Mouse (Mus musculus): Measurements from ENCODE around the gene Hoxb5. TPM values are rescaled to one million over a fixed set of nuclear protein-coding genes. Genes with fewer than 3 reads are reported as not detected.
A peak's percentile ranks its signal among the peaks of the same experiment; 100 is the strongest.

Hoxb5 gene
- polyA plus RNA-seq, 1 experiment from 2014 or later = 5.5 TPM

- DNase-seq (ENCODE audit: low spot score) = no peak
- Histone ChIP-seq H3K4me3 (peak overlapping the region; percentile 26; the same call in 1 of the 2 replicates), H3K27me3 (ENCODE audit: low read depth, poor library complexity, severe bottlenecking) (peaks cover 94% of the 10 kb centered on the region), H3K36me3 (peaks cover 15% of the 10 kb centered on the region; the same call in 1 of the 2 replicates), H3K4me1 (peaks cover 88% of the 10 kb centered on the region), H3K9me3 (replicated peaks) (no peaks in the 10 kb centered on the region), H3K27ac (peak overlapping the region; percentile 78)
- 9% methylated on average over 4 of the region's 4 CpGs for WGBS
These were observed 44.6 kb downstream of the Hoxb5 start for GRCm38 (mm10) chr11:96347717-96348116.

GRCm38 (mm10) chr11:96348141-96348928, 45.2 kb downstream of the Hoxb5 start:
- Histone ChIP-seq H3K4me1 (peaks cover 89% of the 10 kb centered on the region), H3K4me3 (peak overlapping the region; percentile 26), H3K27me3 (ENCODE audit: low read depth, poor library complexity, severe bottlenecking) (peaks cover 92% of the 10 kb centered on the region), H3K27ac (peak overlapping the region; percentile 78), H3K9me3 (replicated peaks) (no peaks in the 10 kb centered on the region), H3K36me3 (peaks cover 15% of the 10 kb centered on the region; the same call in 1 of the 2 replicates)
- DNase-seq (ENCODE audit: low spot score) = peak; percentile 71
- 3% methylated on average over 21 of the region's 21 CpGs for WGBS

GRCm38 (mm10) chr11:96348988-96349387, 45.9 kb downstream of the Hoxb5 start:
- no peak for DNase-seq (ENCODE audit: low spot score)
- H3K27ac ChIP-seq = peak overlapping the region; percentile 78; the same call in 1 of the 2 replicates

GRCm38 (mm10) chr11:96349491-96350340, 46.6 kb downstream of the Hoxb5 start:
- 2% methylated on average over 14 of the region's 14 CpGs for WGBS
- peak overlapping the region; percentile 26 for H3K4me3 ChIP-seq
- H3K4me1 ChIP-seq = peaks cover 89% of the 10 kb centered on the region
- peak overlapping the region; percentile 63 for H3K27ac ChIP-seq
- DNase-seq (ENCODE audit: low spot score) = peak; percentile 71
- H3K36me3 ChIP-seq = peaks cover 8% of the 10 kb centered on the region; the same call in 1 of the 2 replicates
- no peaks in the 10 kb centered on the region for H3K9me3 ChIP-seq (replicated peaks)
- H3K27me3 ChIP-seq (ENCODE audit: low read depth, poor library complexity, severe bottlenecking) = peaks cover 85% of the 10 kb centered on the region

More at GRCm38 (mm10) chr11:96348988-96349387, 45.9 kb downstream of the Hoxb5 start:
- no peaks in the 10 kb centered on the region for H3K9me3 ChIP-seq (replicated peaks)
- peak overlapping the region; percentile 26 for H3K4me3 ChIP-seq
- 8% methylated on average over 3 of the region's 3 CpGs for WGBS
- peaks cover 15% of the 10 kb centered on the region; the same call in 1 of the 2 replicates for H3K36me3 ChIP-seq
- H3K4me1 ChIP-seq = peaks cover 89% of the 10 kb centered on the region
- peaks cover 89% of the 10 kb centered on the region for H3K27me3 ChIP-seq (ENCODE audit: low read depth, poor library complexity, severe bottlenecking)

GRCm38 (mm10) chr11:96350341-96350624, 47.1 kb downstream of the Hoxb5 start, which contains the start of gene Hoxb2:
TSS of gene Hoxb2 (plus strand) at chr11:96350525.
- Histone ChIP-seq H3K27ac (peak within 1 kb of the TSS; percentile 94), H3K4me3 (peak within 1 kb of the TSS; percentile 63), H3K27me3 (ENCODE audit: low read depth, poor library complexity, severe bottlenecking) (peaks cover 80% of the 10 kb centered on the region), H3K9me3 (replicated peaks) (no peaks in the 10 kb centered on the region), H3K4me1 (peaks cover 88% of the 10 kb centered on the region), H3K36me3 (peaks cover 7% of the 10 kb centered on the region; the same call in 1 of the 2 replicates)
- no peak for DNase-seq (ENCODE audit: low spot score)
- WGBS = 1% methylated on average over 2 of the region's 2 CpGs

GRCm38 (mm10) chr11:96350791-96351190, 47.7 kb downstream of the Hoxb5 start:
- H3K36me3 ChIP-seq = peaks cover 5% of the 10 kb centered on the region; the same call in 1 of the 2 replicates
- DNase-seq (ENCODE audit: low spot score) = peak; percentile 50
- peak overlapping the region; percentile 63 for H3K4me3 ChIP-seq
- H3K4me1 ChIP-seq = peaks cover 83% of the 10 kb centered on the region
- H3K27ac ChIP-seq = peak overlapping the region; percentile 94
- 7% methylated on average over 2 of the region's 2 CpGs for WGBS
- no peaks in the 10 kb centered on the region for H3K9me3 ChIP-seq (replicated peaks)
- H3K27me3 ChIP-seq (ENCODE audit: low read depth, poor library complexity, severe bottlenecking) = peaks cover 77% of the 10 kb centered on the region

GRCm38 (mm10) chr11:96351312-96351711, 48.2 kb downstream of the Hoxb5 start:
- peak; percentile 75 for DNase-seq (ENCODE audit: low spot score)
- WGBS = 2% methylated on average over 11 of the region's 11 CpGs
- no peaks in the 10 kb centered on the region for H3K9me3 ChIP-seq (replicated peaks)
- no peaks in the 10 kb centered on the region; the same call in 1 of the 2 replicates for H3K36me3 ChIP-seq
- peaks cover 77% of the 10 kb centered on the region for H3K27me3 ChIP-seq (ENCODE audit: low read depth, poor library complexity, severe bottlenecking)
- peak overlapping the region; percentile 63 for H3K4me3 ChIP-seq
- peaks cover 80% of the 10 kb centered on the region for H3K4me1 ChIP-seq
- peak overlapping the region; percentile 94 for H3K27ac ChIP-seq

- WGBS = under 1% methylated on average over 22 of the region's 22 CpGs
These were observed 48.7 kb downstream of the Hoxb5 start for GRCm38 (mm10) chr11:96351831-96352230.

GRCm38 (mm10) chr11:96352691-96353521, 49.8 kb downstream of the Hoxb5 start:
- Histone ChIP-seq H3K9me3 (replicated peaks) (no peaks in the 10 kb centered on the region), H3K4me3 (peak overlapping the region; percentile 63), H3K27ac (peak overlapping the region; percentile 94), H3K4me1 (peaks cover 74% of the 10 kb centered on the region), H3K36me3 (no peaks in the 10 kb centered on the region), H3K27me3 (ENCODE audit: low read depth, poor library complexity, severe bottlenecking) (peaks cover 80% of the 10 kb centered on the region)
- peak; percentile 80 for DNase-seq (ENCODE audit: low spot score)
- WGBS = under 1% methylated on average over 75 of the region's 75 CpGs

More at GRCm38 (mm10) chr11:96351831-96352230, 48.7 kb downstream of the Hoxb5 start:
- DNase-seq (ENCODE audit: low spot score) = peak; percentile 78
- H3K36me3 ChIP-seq = no peaks in the 10 kb centered on the region
- H3K27ac ChIP-seq = peak overlapping the region; percentile 94
- peaks cover 77% of the 10 kb centered on the region for H3K27me3 ChIP-seq (ENCODE audit: low read depth, poor library complexity, severe bottlenecking)
- H3K4me1 ChIP-seq = peaks cover 77% of the 10 kb centered on the region
- H3K9me3 ChIP-seq (replicated peaks) = no peaks in the 10 kb centered on the region
- peak overlapping the region; percentile 63 for H3K4me3 ChIP-seq

- H3K9me3 ChIP-seq (replicated peaks) = no peaks in the 10 kb centered on the region
- DNase-seq (ENCODE audit: low spot score) = no peak
- peak overlapping the region; percentile 94 for H3K27ac ChIP-seq
- peaks cover 77% of the 10 kb centered on the region for H3K27me3 ChIP-seq (ENCODE audit: low read depth, poor library complexity, severe bottlenecking)
- WGBS = under 1% methylated on average over 14 of the region's 14 CpGs
- no peaks in the 10 kb centered on the region for H3K36me3 ChIP-seq
- H3K4me1 ChIP-seq = peaks cover 68% of the 10 kb centered on the region
- peak overlapping the region; percentile 63 for H3K4me3 ChIP-seq
These were observed 50.3 kb downstream of the Hoxb5 start for GRCm38 (mm10) chr11:96353522-96353841.

GRCm38 (mm10) chr11:96353939-96354338, 50.8 kb downstream of the Hoxb5 start:
- Histone ChIP-seq H3K36me3 (no peaks in the 10 kb centered on the region), H3K27me3 (ENCODE audit: low read depth, poor library complexity, severe bottlenecking) (peaks cover 73% of the 10 kb centered on the region), H3K9me3 (replicated peaks) (no peaks in the 10 kb centered on the region), H3K4me3 (peak overlapping the region; percentile 63), H3K27ac (peak overlapping the region; percentile 94), H3K4me1 (peaks cover 64% of the 10 kb centered on the region)
- no peak for DNase-seq (ENCODE audit: low spot score)
- WGBS = 2% methylated on average over 8 of the region's 8 CpGs

- Histone ChIP-seq H3K9me3 (replicated peaks) (no peaks in the 10 kb centered on the region), H3K27me3 (ENCODE audit: low read depth, poor library complexity, severe bottlenecking) (peaks cover 68% of the 10 kb centered on the region), H3K4me1 (peaks cover 59% of the 10 kb centered on the region), H3K4me3 (peak overlapping the region; percentile 63), H3K27ac (peak overlapping the region; percentile 94), H3K36me3 (no peaks in the 10 kb centered on the region)
- under 1% methylated on average over 25 of the region's 25 CpGs for WGBS
- DNase-seq (ENCODE audit: low spot score) = peak; percentile 88
These were observed 51.2 kb downstream of the Hoxb5 start for GRCm38 (mm10) chr11:96354376-96354775.

Data from limb, embryonic 10.5 days (tissue).